Mouse (Mus musculus) ES-Bruce4 (cell line): Measurements from ENCODE around the gene Rcn3. TPM values are rescaled to one million over a fixed set of nuclear protein-coding genes. Genes with fewer than 3 reads are reported as not detected.

Experiments
- H3K27ac ChIP-seq: 2 replicates; pipeline ENCODE4 v1.5.1; 2012; ENCODE audit warnings: low read length, inconsistent platforms; ENCODE audit not compliant: insufficient read depth
- H3K27me3 ChIP-seq: 2 replicates; pipeline ENCODE4 v1.6.1; 2012; ENCODE audit warnings: mild to moderate bottlenecking, low read length, inconsistent platforms; ENCODE audit not compliant: control insufficient read depth, poor library complexity, insufficient read depth, severe bottlenecking
- H3K36me3 ChIP-seq: 2 replicates; pipeline ENCODE4 v1.6.1; 2012; ENCODE audit warnings: inconsistent platforms, mild to moderate bottlenecking, low read length, moderate library complexity; ENCODE audit not compliant: control insufficient read depth, poor library complexity, insufficient read depth, severe bottlenecking
- H3K4me1 ChIP-seq: one replicate; pipeline ENCODE4 v1.8.1; 2011; ENCODE audit warnings: low read length; ENCODE audit not compliant: control insufficient read depth, insufficient read depth
- H3K4me3 ChIP-seq: 2 replicates; pipeline ENCODE4 v1.5.1; 2011; ENCODE audit warnings: low read depth, mild to moderate bottlenecking, low read length
- H3K9ac ChIP-seq: 2 replicates; pipeline ENCODE4 v1.6.1; 2012; ENCODE audit warnings: low read depth, mild to moderate bottlenecking, inconsistent platforms; ENCODE audit not compliant: poor library complexity, severe bottlenecking
- H3K9me3 ChIP-seq: replicated peaks from 2 replicates; pipeline ENCODE4 v1.6.1; 2012; ENCODE audit warnings: mild to moderate bottlenecking, low read length, inconsistent platforms; ENCODE audit not compliant: control insufficient read depth, poor library complexity, insufficient read depth, severe bottlenecking
- CTCF ChIP-seq: IDR thresholded peaks from one replicate; pipeline ENCODE4 v1.8.1; 2011; ENCODE audit warnings: low read depth, low read length
- EP300 ChIP-seq: IDR thresholded peaks from 2 replicates; pipeline ENCODE4 v1.6.1; 2011; ENCODE audit warnings: low read depth, low read length; ENCODE audit not compliant: insufficient read depth
- POLR2A ChIP-seq: IDR thresholded peaks from one replicate; pipeline ENCODE4 v1.8.1; 2011; ENCODE audit warnings: low read length; ENCODE audit not compliant: insufficient read depth
- polyA plus RNA-seq: library from polyadenylated mRNA; stranded (reverse); fragments of >200 nt; gene quantifications from 2 replicates; pipeline ENCODE4 v1.2.4, GENCODE M21; 2011; ENCODE audit warnings: low read depth; ENCODE audit not compliant: missing spikeins, insufficient read depth, insufficient read length

Gene Rcn3
- polyA plus RNA-seq, 1 experiment = 66.7 TPM

DNA sequence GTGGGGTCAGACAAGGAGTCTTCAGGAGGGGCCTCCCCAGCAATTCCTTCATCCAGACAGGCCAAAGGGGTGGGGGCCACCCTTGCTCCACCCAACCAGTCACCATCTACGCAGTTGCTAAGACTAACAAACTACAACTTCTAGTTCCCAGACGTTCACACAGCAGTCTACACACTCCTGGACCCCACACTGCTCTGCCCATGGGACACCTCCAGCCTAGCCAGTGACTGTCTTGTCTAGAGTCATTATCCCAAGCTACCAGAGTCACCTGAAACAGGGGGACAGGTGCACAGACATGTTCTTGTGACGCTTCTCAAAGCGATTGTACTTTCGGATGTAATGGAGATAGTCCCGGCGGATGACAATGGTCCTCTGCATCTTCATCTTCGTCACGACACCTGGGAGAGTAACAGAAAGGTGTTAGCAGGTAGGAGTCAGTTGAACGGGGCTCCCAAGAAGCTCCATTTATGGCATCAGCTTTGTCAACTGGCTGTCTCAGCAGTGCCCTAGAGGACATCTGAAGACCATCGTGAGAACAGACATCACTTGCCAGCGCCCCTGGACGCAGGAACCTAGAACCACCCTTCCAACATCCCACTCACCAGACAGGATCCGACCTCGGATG, 30.7 kb upstream of the Rcn3 start:
- Histone ChIP-seq H3K27ac (peak overlapping the region; percentile 78), H3K4me3 (peak overlapping the region; percentile 91), H3K9ac (peak overlapping the region; percentile 90), H3K36me3 (peaks cover 64% of the 10 kb centered on the region), H3K9me3 (no peaks in the 10 kb centered on the region), H3K4me1 (peaks cover 2% of the 10 kb centered on the region), H3K27me3 (no peaks in the 10 kb centered on the region)
- TF ChIP-seq EP300 = no peak
- TF ChIP-seq POLR2A = no peak
- no peak for TF ChIP-seq CTCF

DNA sequence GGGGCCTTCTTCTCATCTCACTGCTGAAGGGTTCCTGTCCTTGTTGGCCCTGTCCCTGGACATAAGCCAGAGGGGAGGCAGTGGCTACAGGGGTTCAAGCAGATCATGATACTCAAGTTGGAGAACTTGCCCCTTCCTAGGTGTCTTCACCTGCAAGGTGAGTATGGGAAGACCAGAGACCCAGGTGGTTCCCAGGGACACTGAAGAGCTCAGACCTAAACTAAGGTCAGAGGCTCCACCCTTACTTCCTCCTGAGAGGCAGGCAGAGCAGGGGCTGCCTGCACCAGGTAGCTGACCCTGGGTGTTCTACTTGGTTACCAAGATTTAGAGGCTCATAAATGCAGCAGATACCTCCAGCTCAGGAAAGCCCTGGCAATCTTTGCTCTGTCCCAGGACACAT, 29.9 kb upstream of the Rcn3 start:
- no peaks in the 10 kb centered on the region for H3K9me3 ChIP-seq
- H3K27me3 ChIP-seq = no peaks in the 10 kb centered on the region
- H3K4me1 ChIP-seq = peaks cover 2% of the 10 kb centered on the region
- peaks cover 57% of the 10 kb centered on the region for H3K36me3 ChIP-seq
- 0 out of 2 replicates have a peak overlapping the region, but pooled peaks have one; percentile 4 for H3K4me3 ChIP-seq
- H3K9ac ChIP-seq = peak overlapping the region; percentile 90; the same call in 1 of the 2 replicates
- TF ChIP-seq CTCF (no peak), EP300 (no peak), POLR2A (no peak)
- peak overlapping the region; percentile 52 for H3K27ac ChIP-seq

DNA sequence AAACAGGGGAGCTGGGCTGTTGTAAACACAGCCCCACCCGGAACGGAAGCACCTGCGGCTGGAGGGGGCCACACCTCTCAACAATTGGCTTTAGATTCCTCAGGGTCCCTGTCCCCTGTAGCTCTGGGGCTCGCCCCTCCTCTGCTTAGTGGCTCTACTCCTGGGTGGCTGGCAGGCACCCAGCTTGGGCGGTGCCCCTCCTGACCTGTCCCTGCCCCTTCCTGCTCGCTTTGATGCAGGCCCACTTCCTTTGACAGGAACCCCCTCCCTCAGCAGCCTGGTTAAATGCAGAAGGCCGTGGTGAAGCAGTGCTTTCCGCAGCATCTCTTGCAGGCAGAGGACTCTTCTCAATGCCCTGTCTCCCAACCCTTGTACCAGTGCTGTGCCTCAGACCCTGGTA, 29.4 kb upstream of the Rcn3 start:
- H3K4me3 ChIP-seq = 0 out of 2 replicates have a peak overlapping the region, but pooled peaks have one; percentile 4
- peak overlapping the region; percentile 52 for H3K27ac ChIP-seq
- no peaks in the 10 kb centered on the region for H3K27me3 ChIP-seq
- H3K9ac ChIP-seq = peak overlapping the region; percentile 90; the same call in 1 of the 2 replicates
- peaks cover 51% of the 10 kb centered on the region for H3K36me3 ChIP-seq
- no peaks in the 10 kb centered on the region for H3K9me3 ChIP-seq
- TF ChIP-seq EP300 (peak; percentile 57; the same call in 1 of the 2 replicates), POLR2A (no peak)
- peaks cover 2% of the 10 kb centered on the region for H3K4me1 ChIP-seq

DNA sequence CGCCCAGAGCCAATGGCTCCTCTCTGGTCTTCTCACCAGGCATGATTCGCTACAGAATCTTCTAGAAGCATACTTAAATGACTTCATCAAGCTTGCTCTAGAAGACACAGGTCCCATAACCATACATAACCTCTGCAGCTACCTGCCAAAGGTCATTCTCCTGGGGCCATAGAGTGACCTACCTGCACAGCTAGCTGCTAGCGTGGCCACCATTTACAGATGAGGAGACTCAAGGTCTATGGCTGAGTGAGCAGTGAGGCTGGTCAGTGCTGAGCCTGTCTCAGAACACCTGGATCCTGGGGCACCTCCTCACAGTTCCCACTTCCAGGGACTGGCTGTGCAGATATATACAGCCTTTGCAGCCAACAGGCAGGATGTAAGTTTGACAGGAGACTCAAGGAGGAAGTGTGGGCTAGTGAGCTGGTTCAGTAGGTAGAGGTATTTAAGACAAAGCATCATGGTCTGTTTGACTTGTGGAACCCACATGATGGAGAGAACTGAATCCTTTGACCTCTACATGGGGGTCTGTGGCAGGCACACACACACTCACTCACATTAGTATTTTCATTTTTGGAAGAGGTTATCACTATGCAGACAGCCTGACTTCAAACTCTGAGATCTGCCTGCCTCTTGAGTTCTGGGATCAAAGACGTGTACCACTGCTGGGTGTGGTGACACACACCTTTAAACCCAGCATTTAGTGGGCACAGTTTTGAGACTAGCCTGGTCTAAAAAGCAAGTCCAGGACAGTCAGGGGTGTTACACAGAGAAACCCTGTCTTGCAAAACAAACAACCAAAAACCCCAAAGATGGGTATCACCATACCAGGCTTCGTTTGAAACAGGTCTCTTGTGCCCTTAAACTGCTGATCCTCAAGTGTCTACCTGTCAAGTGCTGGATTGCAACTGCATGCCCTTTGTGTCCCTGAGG, 28.0 kb upstream of the Rcn3 start:
- H3K4me3 ChIP-seq = no peak overlapping the region
- peaks cover 38% of the 10 kb centered on the region for H3K36me3 ChIP-seq
- peaks cover 2% of the 10 kb centered on the region for H3K4me1 ChIP-seq
- TF ChIP-seq CTCF = no peak
- TF ChIP-seq POLR2A = no peak
- TF ChIP-seq EP300 = no peak
- no peak overlapping the region for H3K9ac ChIP-seq
- H3K9me3 ChIP-seq = no peaks in the 10 kb centered on the region
- no peaks in the 10 kb centered on the region for H3K27me3 ChIP-seq
- H3K27ac ChIP-seq = peak overlapping the region; percentile 53

DNA sequence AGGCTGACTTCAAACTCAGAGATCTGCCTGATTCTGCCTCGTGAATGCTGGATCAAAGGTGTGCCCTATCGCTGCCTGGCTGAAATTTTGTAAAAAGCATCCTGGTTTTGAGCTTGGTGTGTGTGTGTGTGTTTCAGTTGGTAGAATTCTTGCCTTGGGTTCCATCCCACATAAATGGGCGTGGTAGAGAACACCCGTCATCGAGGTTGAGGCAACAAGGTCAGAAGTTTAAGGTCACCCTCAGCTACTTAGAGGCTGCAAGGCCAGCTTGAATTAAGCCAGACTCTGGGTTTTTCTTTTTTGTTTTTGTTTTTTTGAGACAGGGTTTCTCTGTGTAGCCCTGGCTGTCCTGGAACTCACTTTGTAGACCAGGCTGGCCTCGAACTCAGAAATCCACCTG, 26.3 kb upstream of the Rcn3 start:
- TF ChIP-seq POLR2A (no peak), CTCF (no peak), EP300 (no peak)
- Histone ChIP-seq H3K9me3 (no peaks in the 10 kb centered on the region), H3K4me1 (peaks cover 3% of the 10 kb centered on the region), H3K4me3 (no peak overlapping the region), H3K27ac (no peak overlapping the region), H3K27me3 (no peaks in the 10 kb centered on the region), H3K9ac (no peak overlapping the region), H3K36me3 (peaks cover 36% of the 10 kb centered on the region)

DNA sequence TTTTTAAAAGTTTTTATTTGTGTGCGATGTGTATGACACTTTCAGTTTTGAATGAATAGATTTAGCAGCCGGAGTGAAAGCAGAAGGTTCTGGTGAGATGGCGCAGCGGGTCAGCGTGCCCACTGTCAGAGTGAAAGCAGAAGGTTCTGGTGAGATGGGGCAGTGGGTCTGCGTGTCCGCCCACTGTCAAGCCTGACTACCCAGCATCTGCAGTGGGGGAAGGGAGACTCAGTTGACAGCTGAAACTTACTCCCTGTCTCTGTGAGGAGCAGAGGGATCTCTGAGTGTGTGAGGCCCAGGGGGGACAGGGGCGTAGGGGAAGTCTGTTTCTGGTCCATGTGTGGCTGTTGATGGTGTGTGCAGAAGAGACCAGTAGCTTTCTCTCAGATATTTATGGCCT, 25.5 kb upstream of the Rcn3 start:
- no peaks in the 10 kb centered on the region for H3K9me3 ChIP-seq
- H3K27ac ChIP-seq = no peak overlapping the region
- TF ChIP-seq CTCF (no peak), EP300 (no peak), POLR2A (no peak)
- H3K9ac ChIP-seq = no peak overlapping the region
- peaks cover 3% of the 10 kb centered on the region for H3K4me1 ChIP-seq
- peaks cover 28% of the 10 kb centered on the region for H3K36me3 ChIP-seq
- H3K4me3 ChIP-seq = no peak overlapping the region
- H3K27me3 ChIP-seq = no peaks in the 10 kb centered on the region
